Mouse (Mus musculus) myocyte (in vitro differentiated cells): ENCODE measurements around the gene C1s1. TPM values are rescaled to one million over a fixed set of nuclear protein-coding genes. Genes with fewer than 3 reads are reported as not detected.
"Not testable (repeated sequence)": the region's sequence is repeated elsewhere in the genome, so short reads cannot be mapped to it uniquely, and the experiment has no call there.

Experiments used
- H3K27me3 ChIP-seq: one replicate; pipeline ENCODE4 v1.6.1; 2011; ENCODE audit not compliant: control insufficient read depth, insufficient read depth, insufficient read length
- H3K36me3 ChIP-seq: one replicate; pipeline ENCODE4 v1.6.1; 2011; ENCODE audit not compliant: control insufficient read depth, insufficient read depth
- H3K4me2 ChIP-seq: one replicate; pipeline ENCODE4 v1.6.1; 2011; ENCODE audit warnings: low read depth, control low read depth
- H3K4me3 ChIP-seq: one replicate; pipeline ENCODE4 v1.5.1; 2011; ENCODE audit warnings: mild to moderate bottlenecking, control low read depth, moderate library complexity
- H3K79me2 ChIP-seq: one replicate; pipeline ENCODE4 v1.6.1; 2011; ENCODE audit not compliant: control insufficient read depth, insufficient read depth
- H3ac ChIP-seq: one replicate; pipeline ENCODE4 v1.6.1; 2011; ENCODE audit not compliant: control insufficient read depth, insufficient read length
- CEBPB ChIP-seq: IDR thresholded peaks from 2 replicates; pipeline ENCODE4 v1.6.1; 2011; ENCODE audit warnings: mild to moderate bottlenecking, moderate library complexity; ENCODE audit not compliant: poor library complexity, insufficient read depth, severe bottlenecking
- E2F4 ChIP-seq: IDR thresholded peaks from one replicate; pipeline ENCODE4 v1.6.1; 2011; ENCODE audit warnings: mild to moderate bottlenecking, control low read depth, moderate library complexity; ENCODE audit not compliant: insufficient read depth
- MAX ChIP-seq: IDR thresholded peaks from one replicate; pipeline ENCODE4 v1.6.1; 2011; ENCODE audit warnings: low read depth, mild to moderate bottlenecking, control low read depth
- MYOD1 ChIP-seq, 3 experiments: IDR thresholded peaks; one replicate each; pipeline ENCODE4 v1.6.1; 2011; ENCODE audit warnings: control low read depth in 2 of 3, low read depth in 2 of 3, mild to moderate bottlenecking in 2 of 3, moderate library complexity in 1 of 3; ENCODE audit not compliant: insufficient read length in 2 of 3, control insufficient read depth in 1 of 3
- MYOG ChIP-seq, 3 experiments: IDR thresholded peaks; one replicate each; pipeline ENCODE4 v1.6.1; 2011; ENCODE audit warnings: control low read depth in 2 of 3, low read depth in 2 of 3, mild to moderate bottlenecking in 2 of 3; ENCODE audit not compliant: insufficient read length in 2 of 3, control insufficient read depth in 1 of 3, insufficient read depth in 1 of 3
- POLR2A ChIP-seq: IDR thresholded peaks from one replicate; pipeline ENCODE4 v1.6.1; 2011; ENCODE audit warnings: low read depth, mild to moderate bottlenecking, control low read depth, moderate library complexity; ENCODE audit not compliant: insufficient read length
- POLR2AphosphoS2 ChIP-seq: IDR thresholded peaks from one replicate; pipeline ENCODE4 v1.6.1; 2011; ENCODE audit warnings: low read depth, control low read depth; ENCODE audit not compliant: insufficient read length
- REST ChIP-seq: IDR thresholded peaks from one replicate; pipeline ENCODE4 v1.6.1; 2011; ENCODE audit warnings: mild to moderate bottlenecking, control low read depth, moderate library complexity; ENCODE audit not compliant: insufficient read depth, insufficient read length
- SRF ChIP-seq: IDR thresholded peaks from one replicate; pipeline ENCODE4 v1.6.1; 2011; ENCODE audit warnings: low read depth; ENCODE audit not compliant: control insufficient read depth, insufficient read length
- TCF12 ChIP-seq: IDR thresholded peaks from one replicate; pipeline ENCODE4 v1.6.1; 2011; ENCODE audit warnings: mild to moderate bottlenecking, control low read depth; ENCODE audit not compliant: poor library complexity, insufficient read depth, severe bottlenecking
- TCF3 ChIP-seq: IDR thresholded peaks from one replicate; pipeline ENCODE4 v1.6.1; 2011; ENCODE audit warnings: low read depth, control low read depth; ENCODE audit not compliant: insufficient read length
- USF1 ChIP-seq: IDR thresholded peaks from one replicate; pipeline ENCODE4 v1.6.1; 2011; ENCODE audit warnings: low read depth, mild to moderate bottlenecking, control low read depth, moderate library complexity
- polyA plus RNA-seq: library from polyadenylated mRNA; unstranded; fragments of >200 nt; fragmentation: generic; extraction: Trizol; gene quantifications from one replicate; pipeline ENCODE4 v1.2.1, GENCODE M21; 2012; ENCODE audit warnings: missing spikeins

Gene C1s1
- polyA plus RNA-seq, 1 experiment: 0.24 TPM

DNA sequence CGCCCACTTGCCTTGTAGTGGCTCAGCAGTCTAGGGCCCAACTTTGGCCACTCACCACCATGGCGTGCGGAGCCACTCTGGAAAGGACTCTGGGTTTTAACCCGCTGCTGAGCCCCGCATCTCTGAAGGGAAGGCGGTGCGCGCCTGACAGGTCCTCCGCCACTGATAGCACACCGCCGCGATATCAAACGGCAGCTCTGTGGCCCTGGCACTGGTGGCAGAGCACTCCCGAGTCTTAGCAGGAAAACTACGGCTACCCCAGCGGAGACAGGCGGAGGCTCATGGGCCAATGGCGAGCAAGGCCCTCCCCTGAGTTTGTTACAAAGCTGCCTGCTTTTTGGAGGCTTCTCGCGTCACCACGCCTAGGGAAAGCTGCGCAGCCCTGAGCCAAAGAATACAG is 10.6 kb upstream of the C1s1 start:
- no peaks in the 10 kb centered on the region for H3K27me3 ChIP-seq
- H3ac ChIP-seq: no peak overlapping the region
- no peak overlapping the region for H3K4me2 ChIP-seq
- H3K36me3 ChIP-seq: no peaks in the 10 kb centered on the region
- no peak for TF ChIP-seq USF1
- no peak for TF ChIP-seq E2F4
- no peak for TF ChIP-seq SRF
- no peak for TF ChIP-seq MYOG (IDR thresholded peaks at IDR 0.05; ENCODE audit: control insufficient read depth in 1 of 3, insufficient read depth in 1 of 3, insufficient read length in 2 of 3, low read depth in 2 of 3)
- TF ChIP-seq POLR2AphosphoS2: no peak
- no peak for TF ChIP-seq TCF12
- no peak for TF ChIP-seq TCF3
- no peak for TF ChIP-seq MAX
- TF ChIP-seq CEBPB: no peak
- no peak for TF ChIP-seq POLR2A
- TF ChIP-seq REST: no peak
- no peak for TF ChIP-seq MYOD1 (IDR thresholded peaks at IDR 0.05; ENCODE audit: control insufficient read depth in 1 of 3, insufficient read length in 2 of 3, low read depth in 2 of 3)
- no peaks in the 10 kb centered on the region for H3K79me2 ChIP-seq
- no peak overlapping the region for H3K4me3 ChIP-seq

DNA sequence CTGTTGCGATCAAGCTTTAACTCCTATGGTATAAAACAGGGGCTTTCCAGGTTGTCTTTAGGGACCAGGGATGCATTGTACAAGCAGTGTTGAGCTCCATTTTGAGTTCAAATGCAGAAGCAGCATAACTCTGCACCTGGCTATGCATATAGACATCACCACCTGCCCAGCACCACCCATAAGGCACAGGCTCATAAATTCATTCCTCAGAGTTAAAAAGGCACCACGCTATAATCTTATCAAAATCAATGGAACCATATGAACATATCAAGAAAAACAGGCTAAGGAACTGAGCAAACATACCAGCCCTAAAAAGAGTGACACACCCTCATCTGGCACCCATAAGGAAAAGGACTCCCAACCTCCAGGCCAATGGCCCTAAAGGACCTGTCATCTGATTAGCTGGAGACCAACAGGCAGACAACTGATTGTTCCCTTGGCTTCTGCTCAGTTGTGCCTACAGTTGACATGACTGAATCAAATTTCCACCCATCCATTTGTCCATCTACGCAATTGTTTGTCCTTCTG is 6.9 kb upstream of the C1s1 start:
- Histone ChIP-seq H3ac (no peak overlapping the region), H3K27me3 (no peaks in the 10 kb centered on the region), H3K4me2 (no peak overlapping the region), H3K36me3 (no peaks in the 10 kb centered on the region), H3K79me2 (no peaks in the 10 kb centered on the region), H3K4me3 (no peak overlapping the region)
- TF ChIP-seq SRF (no peak), CEBPB (no peak), REST (no peak), MYOG (IDR thresholded peaks at IDR 0.05; ENCODE audit: control insufficient read depth in 1 of 3, insufficient read depth in 1 of 3, insufficient read length in 2 of 3, low read depth in 2 of 3) (no peak), MYOD1 (IDR thresholded peaks at IDR 0.05; ENCODE audit: control insufficient read depth in 1 of 3, insufficient read length in 2 of 3, low read depth in 2 of 3) (no peak), TCF3 (no peak), MAX (no peak), POLR2A (no peak), USF1 (no peak), POLR2AphosphoS2 (no peak), TCF12 (no peak), E2F4 (no peak)

DNA sequence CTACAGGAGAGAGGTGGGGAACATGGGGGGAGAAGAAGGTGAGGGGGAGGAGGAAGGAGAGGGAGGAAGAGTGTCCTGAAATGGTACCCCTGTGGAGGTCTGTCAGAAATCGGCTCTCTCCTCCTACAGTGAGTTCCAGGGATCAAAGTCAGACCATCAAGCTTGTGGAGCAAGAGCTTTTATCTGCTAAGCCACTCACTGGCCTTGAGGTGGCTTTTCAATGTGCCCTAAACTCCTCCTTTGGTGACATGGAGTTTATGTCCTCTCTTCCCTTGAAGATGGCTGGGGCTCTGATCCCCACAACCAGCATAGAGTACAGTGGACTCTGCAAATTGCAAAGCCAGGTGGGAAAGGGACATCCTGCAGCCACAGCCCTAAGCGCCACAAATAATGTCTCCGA is 5.8 kb upstream of the C1s1 start:
- H3K79me2 ChIP-seq, H3ac ChIP-seq, H3K4me3 ChIP-seq, H3K36me3 ChIP-seq, H3K27me3 ChIP-seq, H3K4me2 ChIP-seq: not testable (repeated sequence)

DNA sequence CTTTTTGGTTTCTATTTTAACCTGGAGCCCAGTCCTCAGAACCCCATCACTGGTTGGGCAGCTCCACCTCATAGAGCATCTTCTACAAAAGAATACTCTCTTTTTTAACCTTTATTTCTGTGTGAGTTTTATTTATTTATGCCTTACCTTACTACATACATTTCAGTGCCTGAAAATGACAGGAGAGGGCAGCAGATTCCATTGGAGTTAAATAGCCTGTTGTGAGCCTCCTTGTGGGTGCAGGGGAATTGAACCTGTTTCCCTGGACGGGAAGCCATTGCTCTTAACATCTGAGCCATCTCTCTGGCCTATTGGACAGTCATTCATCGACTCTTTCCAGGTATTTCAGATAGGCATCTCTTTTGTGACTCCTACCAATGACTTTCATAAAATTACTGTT is 3.3 kb upstream of the C1s1 start:
- Histone ChIP-seq H3K4me3 (no peak overlapping the region), H3K79me2 (no peaks in the 10 kb centered on the region), H3K27me3 (no peaks in the 10 kb centered on the region), H3K4me2 (no peak overlapping the region), H3K36me3 (no peaks in the 10 kb centered on the region), H3ac (no peak overlapping the region)
- no peak for TF ChIP-seq E2F4
- no peak for TF ChIP-seq CEBPB
- no peak for TF ChIP-seq MAX
- TF ChIP-seq TCF12: no peak
- no peak for TF ChIP-seq POLR2A
- TF ChIP-seq MYOG (IDR thresholded peaks at IDR 0.05; ENCODE audit: control insufficient read depth in 1 of 3, insufficient read depth in 1 of 3, insufficient read length in 2 of 3, low read depth in 2 of 3): no peak
- no peak for TF ChIP-seq USF1
- TF ChIP-seq REST: no peak
- no peak for TF ChIP-seq MYOD1 (IDR thresholded peaks at IDR 0.05; ENCODE audit: control insufficient read depth in 1 of 3, insufficient read length in 2 of 3, low read depth in 2 of 3)
- no peak for TF ChIP-seq SRF
- TF ChIP-seq POLR2AphosphoS2: no peak
- no peak for TF ChIP-seq TCF3

DNA sequence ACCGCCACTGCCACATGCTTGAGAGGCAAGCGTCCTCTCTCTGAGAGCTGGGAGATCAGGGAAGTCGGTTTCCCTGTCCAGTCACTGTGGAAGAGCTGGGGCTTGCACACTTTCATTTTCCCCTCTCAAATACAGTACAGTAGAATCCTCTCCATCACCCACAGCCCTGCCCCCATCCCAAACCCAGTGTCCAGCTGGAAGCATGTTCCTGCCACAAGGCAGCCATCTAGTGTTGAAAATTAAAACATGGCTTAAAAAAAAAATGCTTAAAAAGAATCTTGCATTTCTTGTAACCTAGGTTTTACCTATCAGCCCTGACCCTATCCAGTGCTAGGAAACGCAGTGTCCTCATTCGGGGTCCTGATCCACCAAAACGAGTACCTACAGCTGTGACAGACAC is 2.3 kb upstream of the C1s1 start:
- Histone ChIP-seq H3K4me2 (no peak overlapping the region), H3K36me3 (no peaks in the 10 kb centered on the region), H3K4me3 (no peak overlapping the region), H3K79me2 (no peaks in the 10 kb centered on the region), H3K27me3 (no peaks in the 10 kb centered on the region), H3ac (no peak overlapping the region)
- TF ChIP-seq MYOD1 (IDR thresholded peaks at IDR 0.05; ENCODE audit: control insufficient read depth in 1 of 3, insufficient read length in 2 of 3, low read depth in 2 of 3) (no peak), POLR2A (no peak), USF1 (no peak), MYOG (IDR thresholded peaks at IDR 0.05; ENCODE audit: control insufficient read depth in 1 of 3, insufficient read depth in 1 of 3, insufficient read length in 2 of 3, low read depth in 2 of 3) (no peak), TCF3 (no peak), SRF (no peak)

DNA sequence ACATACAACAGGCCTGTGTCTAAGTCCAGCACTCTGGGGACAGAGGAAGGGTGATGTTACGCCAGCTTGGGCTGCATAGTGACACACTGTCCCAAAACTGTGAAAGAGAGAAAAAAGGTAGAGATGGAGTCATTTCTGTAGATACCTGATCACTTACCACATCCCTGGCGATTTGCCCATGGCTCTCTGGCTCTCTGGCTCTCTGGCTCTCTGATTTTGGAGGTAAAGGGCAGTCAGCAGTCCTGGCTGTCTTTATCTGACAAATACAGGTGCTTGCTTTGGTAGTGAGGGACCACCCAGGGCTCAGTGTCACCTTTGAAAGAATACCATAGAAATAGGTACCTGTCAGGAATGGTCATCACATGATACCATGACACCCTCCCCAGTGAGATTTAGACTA is 983 bp downstream of the C1s1 start:
- not testable (repeated sequence) for H3K27me3 ChIP-seq, H3K4me3 ChIP-seq, H3K36me3 ChIP-seq, H3K4me2 ChIP-seq, H3K79me2 ChIP-seq, H3ac ChIP-seq

DNA sequence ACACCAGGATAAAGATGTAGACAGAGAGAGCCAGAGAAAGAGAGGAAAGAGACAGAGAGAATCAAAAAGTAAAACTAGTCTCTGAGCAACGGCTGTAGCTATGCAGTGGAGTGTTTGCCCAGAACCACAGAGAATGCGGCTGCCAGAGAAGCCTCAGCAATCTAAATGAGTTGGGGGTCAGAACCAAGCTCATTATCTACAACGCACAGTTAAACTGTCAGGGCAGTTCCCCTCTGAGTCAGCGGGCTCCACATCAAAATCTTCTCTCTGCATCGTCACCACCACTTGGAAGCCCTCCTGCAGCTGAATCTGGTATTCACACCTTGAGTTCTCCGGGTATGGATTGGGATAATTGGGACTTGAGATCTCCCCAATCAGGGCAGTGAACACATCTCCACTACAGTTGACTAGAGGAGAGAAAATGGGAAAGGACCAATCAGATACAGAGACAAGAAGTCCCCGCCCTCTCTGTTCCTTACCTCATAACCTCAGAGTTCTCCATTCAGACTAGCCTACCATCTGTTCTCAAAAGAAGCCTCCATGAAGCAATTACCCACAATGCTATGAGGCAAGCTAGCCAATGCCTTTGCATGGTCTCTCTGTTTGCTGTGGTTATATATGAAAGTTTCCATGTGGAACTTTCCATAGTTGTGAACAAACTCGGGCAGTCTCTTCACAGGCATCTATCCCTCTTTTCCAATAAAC is 5.9 kb downstream of the C1s1 start:
- not testable (repeated sequence) for H3K79me2 ChIP-seq, H3K4me3 ChIP-seq, H3K27me3 ChIP-seq, H3K36me3 ChIP-seq, H3K4me2 ChIP-seq, H3ac ChIP-seq
